Mouse (Mus musculus): ENCODE measurements around the gene Cmtm5.
"Not testable (repeated sequence)": the region's sequence is repeated elsewhere in the genome, so short reads cannot be mapped to it uniquely, and the experiment has no call there.

Gene Cmtm5

DNA sequence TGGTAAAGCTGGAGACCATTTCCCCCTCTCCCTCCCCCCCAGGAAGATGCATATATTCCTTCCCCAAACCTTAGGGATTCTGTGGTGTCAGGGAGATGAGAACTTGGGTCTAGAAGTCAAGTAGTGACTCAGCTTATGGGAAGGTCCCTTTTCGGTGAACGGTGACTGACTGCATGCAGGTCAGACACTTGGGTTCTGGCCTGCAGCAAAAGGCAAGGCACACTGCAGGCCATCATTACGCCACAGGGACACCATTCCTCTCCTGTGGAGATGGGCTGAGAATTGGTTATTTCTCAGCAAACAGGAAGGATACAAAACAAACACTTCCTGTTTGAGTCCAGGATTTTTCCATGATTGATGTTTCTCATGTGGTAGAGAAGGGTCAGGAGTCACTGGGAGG is 23.1 kb downstream of the Cmtm5 start:
- no peak for DNase-seq (ENCODE audit: low spot score)

GRCm38 (mm10) chr14:54959853-54960613 is 24.0 kb downstream of the Cmtm5 start:
- not testable (repeated sequence) for DNase-seq (ENCODE audit: low spot score)

GRCm38 (mm10) chr14:54960769-54961168 is 24.7 kb downstream of the Cmtm5 start:
- DNase-seq (ENCODE audit: low spot score), result no peak

DNA sequence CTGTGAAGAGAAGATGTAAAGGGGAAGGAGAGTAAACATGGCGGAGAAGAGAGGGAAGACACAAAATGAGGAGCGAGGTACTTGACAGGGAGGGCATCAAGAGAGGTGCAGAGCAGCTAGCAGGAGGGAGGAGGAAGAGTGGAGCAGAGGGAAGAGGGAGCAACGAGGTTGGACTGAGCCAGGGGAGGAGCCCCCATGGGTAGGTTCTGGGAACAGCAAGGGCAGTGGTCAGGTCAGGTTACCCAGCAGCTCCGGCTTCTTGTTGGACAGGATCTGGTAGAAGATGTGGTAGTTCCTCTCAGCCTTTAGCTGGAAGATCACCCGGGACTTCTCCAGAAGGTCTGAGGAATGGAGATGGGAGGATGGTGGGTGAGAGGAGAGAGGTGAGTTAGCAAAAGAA is 25.4 kb downstream of the Cmtm5 start:
- no peak for DNase-seq (ENCODE audit: low spot score)

- no peak for DNase-seq (ENCODE audit: low spot score)
These were observed 26.7 kb downstream of the Cmtm5 start for GRCm38 (mm10) chr14:54962714-54963113.

- DNase-seq (ENCODE audit: low spot score), result no peak
These were observed 27.7 kb downstream of the Cmtm5 start for GRCm38 (mm10) chr14:54963727-54964126.

- no peak for DNase-seq (ENCODE audit: low spot score)
These were observed 29.0 kb downstream of the Cmtm5 start for GRCm38 (mm10) chr14:54965044-54965443.

GRCm38 (mm10) chr14:54965631-54966030 is 29.6 kb downstream of the Cmtm5 start:
- DNase-seq (ENCODE audit: low spot score), result no peak

DNA sequence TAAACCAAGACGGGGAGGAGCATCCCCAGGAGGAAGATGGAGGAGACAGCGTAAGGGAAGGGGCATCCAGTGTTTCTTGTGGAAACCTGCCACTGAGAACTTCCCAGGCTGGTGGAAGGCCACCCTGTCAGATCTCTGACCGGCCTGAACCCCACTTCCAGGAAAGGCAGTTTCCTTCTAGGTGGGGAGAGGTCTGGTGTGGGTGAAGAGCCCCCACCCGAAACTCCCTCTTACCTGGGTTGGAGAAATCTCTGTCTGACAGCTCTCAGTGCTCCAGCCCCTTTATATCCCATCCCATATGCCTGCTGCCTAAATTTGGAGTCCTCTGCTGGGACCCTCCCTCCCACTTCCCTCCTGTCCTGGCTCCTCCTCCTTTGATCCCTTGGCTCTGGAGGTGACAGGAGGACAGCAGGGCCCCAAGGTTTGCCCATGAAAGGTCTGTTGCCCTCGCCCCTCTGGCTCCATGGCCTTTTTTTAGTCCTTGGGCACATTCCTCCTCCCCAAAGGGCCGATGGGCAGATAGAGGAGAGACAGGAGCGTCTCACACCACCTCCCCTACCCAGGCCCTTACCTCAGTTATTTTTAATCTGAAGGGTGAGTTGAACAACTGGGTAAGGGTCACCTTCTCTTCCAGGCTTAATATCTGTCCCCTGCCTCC is 30.4 kb downstream of the Cmtm5 start, which contains the start of gene Myh6:
TSS of gene Myh6 (minus strand) at position 608 of the 658 bp plus-strand sequence.
- no peak for DNase-seq (ENCODE audit: low spot score)

- no peak for DNase-seq (ENCODE audit: low spot score)
These were observed 31.8 kb downstream of the Cmtm5 start for GRCm38 (mm10) chr14:54967874-54968273.

DNA sequence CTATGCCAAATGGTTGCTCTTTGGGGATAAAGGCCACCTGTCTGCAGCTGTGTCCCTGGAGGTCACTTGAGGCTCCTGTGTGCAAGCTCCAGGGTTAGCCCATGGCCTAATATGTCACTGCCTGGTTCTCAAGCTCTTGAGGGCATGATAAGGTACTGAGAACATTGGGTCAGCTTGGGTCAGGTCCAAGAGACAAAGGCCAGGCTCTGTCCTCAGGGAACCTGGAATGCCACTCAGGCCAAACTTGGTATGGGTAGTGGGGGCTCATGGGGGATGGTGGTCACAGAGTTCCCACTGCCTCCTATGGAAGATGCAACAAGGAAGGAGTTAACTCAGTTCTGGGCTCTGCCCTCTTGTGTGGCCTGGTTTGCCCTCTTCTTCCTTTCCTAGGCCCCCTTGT is 32.3 kb downstream of the Cmtm5 start:
- no peak for DNase-seq (ENCODE audit: low spot score)

DNA sequence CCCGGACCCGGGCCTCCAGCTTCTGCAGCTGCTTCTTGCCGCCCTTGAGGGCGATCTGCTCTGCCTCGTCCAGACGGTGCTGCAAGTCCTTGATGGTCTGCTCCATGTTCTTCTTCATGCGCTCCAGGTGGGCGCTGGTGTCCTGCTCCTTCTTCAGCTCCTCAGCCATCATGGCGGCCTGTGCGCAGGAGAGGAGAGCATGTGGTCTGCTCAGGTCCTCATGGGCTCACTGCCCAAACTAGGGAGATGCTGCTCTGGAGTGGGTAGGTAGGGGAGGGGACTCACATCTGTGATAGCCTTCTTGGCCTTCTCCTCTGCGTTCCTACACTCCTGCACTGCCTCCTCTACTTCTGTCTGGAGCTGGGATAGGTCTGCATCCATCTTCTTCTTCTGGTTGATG is 36.7 kb downstream of the Cmtm5 start:
- DNase-seq (ENCODE audit: low spot score), result not testable (repeated sequence)

DNA sequence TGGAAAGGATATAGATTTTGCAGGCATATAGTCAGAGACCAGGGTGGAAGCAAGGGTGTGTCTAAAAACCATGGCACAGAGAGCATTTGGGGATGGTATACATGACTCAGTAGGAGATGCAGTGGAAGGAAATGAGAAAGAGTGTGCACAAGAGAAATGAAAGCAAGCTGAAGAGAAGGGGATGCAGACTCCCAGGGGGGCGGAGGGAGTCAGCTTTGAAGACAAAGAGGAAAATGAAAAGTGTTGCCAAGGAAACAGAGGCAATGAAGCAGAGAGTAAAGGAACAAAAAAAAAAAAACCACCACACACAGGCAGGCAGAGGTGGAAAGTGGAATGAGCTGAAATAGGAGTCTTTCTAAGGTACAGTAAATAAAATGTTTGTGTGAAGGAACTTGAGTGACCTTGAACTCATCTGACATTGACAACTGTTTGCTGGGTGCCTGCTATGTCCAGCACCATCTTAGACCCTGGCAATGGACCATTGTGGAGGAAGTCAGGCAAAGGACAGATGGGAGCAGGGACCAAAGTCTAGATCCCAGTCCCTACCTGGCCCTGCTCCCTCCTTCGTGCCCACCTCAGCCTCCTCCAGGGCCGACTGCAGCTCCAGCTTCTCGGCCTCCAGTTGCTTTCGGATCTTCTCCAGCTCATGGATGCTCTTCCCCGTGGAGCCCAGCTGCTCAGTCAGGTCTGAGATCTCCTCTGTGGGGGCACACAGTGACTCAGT is 38.2 kb downstream of the Cmtm5 start:
- DNase-seq (ENCODE audit: low spot score), result no peak

DNA sequence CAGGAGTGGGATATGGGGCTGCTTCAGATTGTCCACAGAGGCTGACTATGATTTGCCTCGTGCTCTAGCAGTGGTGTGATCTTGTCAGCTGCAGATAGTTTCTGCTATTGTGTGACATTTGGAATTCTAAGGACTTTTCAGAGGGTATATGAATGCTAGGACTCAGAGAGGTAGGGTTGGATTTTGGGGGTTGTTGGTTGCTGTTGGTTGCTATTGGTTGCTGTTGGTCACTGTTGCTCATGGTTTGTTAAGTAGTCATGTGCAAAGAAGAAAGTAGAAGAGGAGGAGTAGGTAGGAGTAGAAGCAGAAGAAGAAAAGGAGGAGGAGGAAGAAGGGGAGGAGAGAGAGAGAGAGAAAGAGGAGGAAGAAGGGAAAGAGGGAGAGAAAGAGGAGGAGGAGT is 40.6 kb downstream of the Cmtm5 start, which contains the start of gene Gm17428:
TSS of gene Gm17428 (plus strand) at position 301 of the 400 bp plus-strand sequence.
- no peak for DNase-seq (ENCODE audit: low spot score)

GRCm38 (mm10) chr14:54978664-54979063 is 42.6 kb downstream of the Cmtm5 start:
- DNase-seq (ENCODE audit: low spot score), result no peak

DNA sequence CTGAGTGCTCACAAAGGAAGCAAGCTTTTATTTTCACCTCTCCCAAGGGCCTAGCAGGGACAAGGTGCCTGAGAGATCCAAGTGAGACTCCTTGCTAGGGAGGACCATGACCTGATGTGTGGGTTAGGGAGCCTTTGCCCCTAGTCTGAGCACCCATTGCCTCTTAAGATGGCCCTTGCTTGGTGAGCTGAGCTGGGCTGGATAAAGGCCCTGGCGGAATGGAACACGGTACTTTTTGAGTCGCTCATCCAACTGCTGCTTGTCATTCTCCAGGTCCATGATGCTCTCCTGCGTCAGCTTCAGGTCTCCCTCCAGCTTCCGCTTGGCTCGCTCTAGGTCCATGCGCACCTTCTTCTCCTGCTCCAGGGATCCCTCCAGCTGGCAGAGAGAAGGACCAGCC is 45.9 kb downstream of the Cmtm5 start:
- no peak for DNase-seq (ENCODE audit: low spot score)

DNA sequence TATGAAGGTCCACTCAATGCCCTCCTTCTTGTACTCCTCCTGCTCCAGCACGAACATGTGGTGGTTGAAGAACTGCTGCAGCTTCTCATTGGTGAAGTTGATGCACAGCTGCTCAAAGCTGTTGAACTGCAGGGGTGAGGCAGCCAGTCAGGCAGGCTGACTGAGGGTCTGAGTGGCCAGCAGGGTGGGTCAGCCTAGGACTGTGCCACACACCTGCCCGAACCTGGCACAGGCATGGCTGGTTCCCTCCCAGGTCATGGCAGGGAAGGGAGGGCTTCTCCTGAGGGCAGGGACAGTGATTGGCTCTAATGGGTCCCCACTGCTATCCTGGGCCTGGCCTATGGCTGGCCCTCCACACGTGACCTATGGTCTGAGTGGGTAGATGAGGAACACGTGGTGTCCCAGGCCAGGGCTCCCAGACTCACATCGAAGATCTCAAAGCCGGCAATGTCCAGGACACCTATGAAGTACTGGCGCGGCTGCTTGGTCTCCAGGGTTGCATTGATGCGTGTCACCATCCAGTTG is 52.4 kb downstream of the Cmtm5 start:
- not testable (repeated sequence) for DNase-seq (ENCODE audit: low spot score)
